Mouse (Mus musculus) heart, postnatal 0 days (tissue): ENCODE results near the gene AF366264. TPM values are rescaled to one million over a fixed set of nuclear protein-coding genes. Genes with fewer than 3 reads are reported as not detected.
"Not testable (repeated sequence)": the region's sequence is repeated elsewhere in the genome, so short reads cannot be mapped to it uniquely, and the experiment has no call there.

Experiments used
- ATAC-seq: fragments of 200-750 bp; cut with Nextera tagmentation; 2 replicates; pipeline ENCODE4 v1.8.0; 2017; ENCODE audit warnings: low read depth, moderate number of reproducible peaks, moderate library complexity; ENCODE audit not compliant: insufficient read depth
- DNase-seq: peaks from one replicate; pipeline ENCODE4 v3.0.0-alpha.2; 2016; ENCODE audit warnings: low spot score
- H3K27ac ChIP-seq: fragments of 300-500 bp; sonication (generic); 2 replicates; pipeline ENCODE4 v1.5.1; 2014; ENCODE audit warnings: low read depth, mild to moderate bottlenecking
- H3K27me3 ChIP-seq: fragments of 300-500 bp; sonication (generic); 2 replicates; pipeline ENCODE4 v1.6.1; 2014; ENCODE audit warnings: low read length, mixed read lengths; ENCODE audit not compliant: control insufficient read depth, insufficient read depth
- H3K36me3 ChIP-seq: fragments of 300-500 bp; sonication (generic); replicated peaks from 2 replicates; pipeline ENCODE4 v1.6.1; 2014; ENCODE audit warnings: low read length, mixed read lengths; ENCODE audit not compliant: control insufficient read depth, insufficient read depth
- H3K4me1 ChIP-seq: fragments of 300-500 bp; sonication (generic); 2 replicates; pipeline ENCODE4 v1.6.1; 2014; ENCODE audit warnings: antibody characterized with exemption; ENCODE audit not compliant: control insufficient read depth, insufficient read depth
- H3K4me2 ChIP-seq: fragments of 300-500 bp; sonication (generic); 2 replicates; pipeline ENCODE4 v1.6.1; 2014; ENCODE audit warnings: low read depth, mild to moderate bottlenecking, low read length, moderate library complexity
- H3K4me3 ChIP-seq: fragments of 300-500 bp; sonication (generic); 2 replicates; pipeline ENCODE4 v1.5.1; 2014; ENCODE audit warnings: low read depth, low read length
- H3K9ac ChIP-seq: fragments of 300-500 bp; sonication (generic); replicated peaks from 2 replicates; pipeline ENCODE4 v1.6.1; 2014; ENCODE audit warnings: low read depth, low read length, mixed read lengths
- H3K9me3 ChIP-seq: fragments of 300-500 bp; sonication (generic); replicated peaks from 2 replicates; pipeline ENCODE4 v1.6.1; 2016; ENCODE audit warnings: low read length; ENCODE audit not compliant: control insufficient read depth
- CTCF ChIP-seq: IDR thresholded peaks from 2 replicates; pipeline ENCODE4 v1.5.1; 2016; ENCODE audit warnings: antibody characterized with exemption, control low read depth, low read depth
- EP300 ChIP-seq: IDR thresholded peaks from 2 replicates; pipeline ENCODE4 v1.6.1; 2016; ENCODE audit warnings: antibody characterized with exemption, low read depth
- WGBS: fragments of 180-500 bp; shearing (Covaris S2); extraction: QIAGEN DNeasy Blood & Tissue Kit; methylation state at CpG from one replicate; pipeline ENCODE4 v1.1.7; 2014; 5-methylcytosine and 5-hydroxymethylcytosine counted together
- polyA plus RNA-seq: library from polyadenylated mRNA; unstranded; fragments of >200 nt; fragmentation: Nextera tagmentation; extraction: Ambion mirVana; gene quantifications from 2 replicates; pipeline ENCODE4 v1.2.1, GENCODE M21; 2015
- total RNA-seq: library from RNA; depleted of rRNA; stranded (reverse); fragments of >200 nt; gene quantifications from 2 replicates; pipeline ENCODE4 v1.2.3, GENCODE M21; 2014; ENCODE audit warnings: low replicate concordance; rRNA removed

Gene AF366264
- total RNA-seq (not detected in 2 replicates), polyA plus RNA-seq (not detected in 2 replicates)

GRCm38 (mm10) chr8:13838289-13838688 is at the start of gene AF366264:
TSS of gene AF366264 (minus strand) at chr8:13838389.
- H3K27ac ChIP-seq, H3K4me1 ChIP-seq, H3K9ac ChIP-seq, H3K36me3 ChIP-seq, H3K9me3 ChIP-seq, DNase-seq, ATAC-seq, H3K4me3 ChIP-seq, H3K27me3 ChIP-seq, H3K4me2 ChIP-seq: not testable (repeated sequence)
- 66% methylated on average over 5 of the region's 5 CpGs for WGBS

GRCm38 (mm10) chr8:13843286-13843685 is 5.1 kb upstream of the AF366264 start:
- H3K4me3 ChIP-seq, H3K4me1 ChIP-seq, H3K27me3 ChIP-seq, H3K36me3 ChIP-seq, ATAC-seq, H3K9me3 ChIP-seq, H3K9ac ChIP-seq, H3K4me2 ChIP-seq, H3K27ac ChIP-seq, DNase-seq: not testable (repeated sequence)
- 53% methylated on average over 1 of the region's 1 CpGs for WGBS

GRCm38 (mm10) chr8:13828598-13829172 is 9.5 kb downstream of the AF366264 start:
- Histone ChIP-seq H3K4me2 (no peak overlapping the region), H3K4me1 (no peaks in the 10 kb centered on the region), H3K9ac (no peak overlapping the region), H3K27me3 (no peaks in the 10 kb centered on the region), H3K36me3 (no peaks in the 10 kb centered on the region), H3K9me3 (no peaks in the 10 kb centered on the region), H3K27ac (no peak overlapping the region), H3K4me3 (no peak overlapping the region)
- TF ChIP-seq CTCF: no peak
- no peak for TF ChIP-seq EP300
- WGBS: 64% methylated on average over 7 of the region's 7 CpGs
- DNase-seq: no peak
- no peak for ATAC-seq

- 83% methylated on average over 5 of the region's 5 CpGs for WGBS
- H3K27me3 ChIP-seq: no peaks in the 10 kb centered on the region
- no peaks in the 10 kb centered on the region for H3K9me3 ChIP-seq
- peaks cover 50% of the 10 kb centered on the region for H3K36me3 ChIP-seq
- ATAC-seq: no peak
- H3K4me1 ChIP-seq: no peaks in the 10 kb centered on the region
- no peak overlapping the region for H3K27ac ChIP-seq
- no peak overlapping the region for H3K9ac ChIP-seq
- no peak overlapping the region for H3K4me2 ChIP-seq
- TF ChIP-seq CTCF: no peak
- no peak for TF ChIP-seq EP300
- DNase-seq: no peak
- no peak overlapping the region for H3K4me3 ChIP-seq
These were observed 38.6 kb downstream of the AF366264 start for GRCm38 (mm10) chr8:13799566-13799965.

- Histone ChIP-seq H3K9me3 (no peaks in the 10 kb centered on the region), H3K27me3 (no peaks in the 10 kb centered on the region), H3K4me1 (no peaks in the 10 kb centered on the region), H3K27ac (no peak overlapping the region), H3K4me3 (no peak overlapping the region), H3K9ac (no peak overlapping the region), H3K4me2 (no peak overlapping the region), H3K36me3 (peaks cover 67% of the 10 kb centered on the region)
- ATAC-seq (no peak), DNase-seq (no peak)
- 93% methylated on average over 5 of the region's 5 CpGs for WGBS
- TF ChIP-seq CTCF: no peak
- no peak for TF ChIP-seq EP300
These were observed 40.5 kb downstream of the AF366264 start for GRCm38 (mm10) chr8:13797676-13798075.

GRCm38 (mm10) chr8:13793746-13794101 is 44.5 kb downstream of the AF366264 start:
- 91% methylated on average over 11 of the region's 11 CpGs for WGBS
- H3K27me3 ChIP-seq: no peaks in the 10 kb centered on the region
- no peak for TF ChIP-seq CTCF
- TF ChIP-seq EP300: no peak

More at GRCm38 (mm10) chr8:13793746-13794101, 44.5 kb downstream of the AF366264 start:
- Histone ChIP-seq H3K4me1 (no peaks in the 10 kb centered on the region), H3K9me3 (no peaks in the 10 kb centered on the region), H3K27ac (no peak overlapping the region), H3K4me2 (no peak overlapping the region), H3K9ac (no peak overlapping the region), H3K4me3 (no peak overlapping the region), H3K36me3 (peaks cover 83% of the 10 kb centered on the region)
- no peak for ATAC-seq
- DNase-seq: no peak
